Mouse (Mus musculus) spleen, embryonic (tissue): ENCODE measurements around the gene Exosc1.

Experiments
- CTCF ChIA-PET: fragments of 350-600 bp; sonication (Branson Sonifier 250); formaldehyde crosslinking; loops from one replicate; lab custom pipeline; 2022; lab: Charles Lee

Gene Exosc1

DNA sequence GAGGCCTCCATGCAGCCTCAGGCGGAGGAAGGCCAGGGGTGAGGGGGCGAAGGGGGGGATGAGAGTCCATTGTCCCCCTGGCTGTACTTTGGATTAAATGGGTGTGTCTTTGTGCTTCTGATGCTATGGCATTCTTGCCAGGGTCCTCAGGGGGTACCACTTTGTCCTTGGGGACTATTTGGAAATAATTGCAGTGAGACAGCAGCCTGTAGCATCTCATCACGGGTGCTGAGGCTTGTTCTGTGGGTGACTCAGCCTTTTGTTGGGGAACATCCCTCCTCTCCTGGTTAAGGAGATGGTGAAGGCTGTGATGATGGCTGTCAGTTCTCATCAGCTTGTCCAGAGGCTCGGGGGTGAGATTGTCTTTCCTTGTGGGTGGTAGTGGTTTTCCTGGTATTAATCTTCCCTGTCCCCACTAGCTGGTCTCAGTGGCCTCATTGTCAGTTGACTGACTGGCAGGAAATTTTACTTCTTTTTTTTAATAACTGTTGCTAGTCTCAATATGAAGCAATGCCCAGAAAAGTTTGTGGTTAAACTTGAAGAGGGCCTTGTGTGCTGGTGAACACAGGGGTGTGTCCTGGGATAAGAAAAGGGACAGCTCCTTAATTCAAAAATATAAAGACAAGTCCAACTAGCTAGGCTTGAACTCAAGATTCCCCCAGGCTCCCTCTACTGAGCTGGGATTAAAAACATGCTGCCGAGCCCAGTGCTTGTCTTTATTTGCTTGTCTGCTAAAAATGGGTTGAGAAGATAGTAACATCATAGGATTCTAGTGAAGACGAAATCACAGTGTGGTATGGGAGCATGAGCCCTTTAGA is 19.2 kb downstream of the Exosc1 start:
- CTCF ChIA-PET = interaction anchor here (0.7 kb wide), 1 partner anchor 111 kb away, joined by 4 read pairs; no protein-coding TSS in a partner anchor

DNA sequence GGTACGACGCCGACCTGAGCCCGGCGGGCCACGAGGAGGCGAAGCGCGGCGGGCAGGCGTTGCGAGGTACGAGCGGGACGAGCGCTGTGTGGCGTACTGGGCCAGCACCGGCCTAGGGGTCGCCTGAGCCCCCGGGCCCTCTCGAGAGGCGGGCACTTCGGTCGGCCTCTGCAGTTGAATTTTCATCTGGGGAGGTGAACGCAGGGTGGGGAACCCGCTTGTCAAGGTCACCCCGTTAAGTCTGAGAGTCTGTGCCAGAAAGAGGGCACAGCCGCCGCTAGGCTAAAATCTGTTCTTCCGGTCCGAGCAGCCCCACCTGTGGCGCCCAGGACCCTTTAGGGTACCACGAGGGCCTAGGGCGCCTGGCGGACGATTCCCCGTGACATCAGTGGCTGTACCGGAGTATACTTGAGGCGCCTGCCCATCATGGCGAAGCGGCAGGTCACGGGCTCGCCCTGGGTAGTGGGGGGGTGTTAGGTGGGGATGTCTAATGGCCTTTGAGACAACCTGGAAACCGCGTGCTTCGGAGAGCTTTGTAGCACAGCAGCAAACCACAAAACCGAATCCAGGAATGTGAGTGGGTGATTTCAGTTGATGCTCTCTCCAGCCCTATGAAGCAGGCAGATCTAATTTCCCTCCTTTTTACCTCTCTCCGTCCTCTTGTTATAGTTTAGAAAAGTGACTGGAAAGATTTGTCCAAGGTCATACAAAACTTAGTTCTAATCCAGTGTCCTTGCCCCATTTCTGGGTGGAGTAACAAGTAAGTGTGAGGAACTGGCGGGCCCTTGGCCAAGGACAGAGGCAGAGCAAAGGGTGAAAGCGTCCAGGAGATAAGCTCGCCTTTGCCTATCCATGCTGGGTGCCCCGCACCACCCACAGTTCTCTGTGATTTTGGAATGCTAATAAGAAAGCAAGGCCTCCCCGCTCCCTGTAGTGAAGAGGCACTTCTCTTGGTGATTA is 20.8 kb downstream of the Exosc1 start:
- CTCF ChIA-PET = no interaction called here

DNA sequence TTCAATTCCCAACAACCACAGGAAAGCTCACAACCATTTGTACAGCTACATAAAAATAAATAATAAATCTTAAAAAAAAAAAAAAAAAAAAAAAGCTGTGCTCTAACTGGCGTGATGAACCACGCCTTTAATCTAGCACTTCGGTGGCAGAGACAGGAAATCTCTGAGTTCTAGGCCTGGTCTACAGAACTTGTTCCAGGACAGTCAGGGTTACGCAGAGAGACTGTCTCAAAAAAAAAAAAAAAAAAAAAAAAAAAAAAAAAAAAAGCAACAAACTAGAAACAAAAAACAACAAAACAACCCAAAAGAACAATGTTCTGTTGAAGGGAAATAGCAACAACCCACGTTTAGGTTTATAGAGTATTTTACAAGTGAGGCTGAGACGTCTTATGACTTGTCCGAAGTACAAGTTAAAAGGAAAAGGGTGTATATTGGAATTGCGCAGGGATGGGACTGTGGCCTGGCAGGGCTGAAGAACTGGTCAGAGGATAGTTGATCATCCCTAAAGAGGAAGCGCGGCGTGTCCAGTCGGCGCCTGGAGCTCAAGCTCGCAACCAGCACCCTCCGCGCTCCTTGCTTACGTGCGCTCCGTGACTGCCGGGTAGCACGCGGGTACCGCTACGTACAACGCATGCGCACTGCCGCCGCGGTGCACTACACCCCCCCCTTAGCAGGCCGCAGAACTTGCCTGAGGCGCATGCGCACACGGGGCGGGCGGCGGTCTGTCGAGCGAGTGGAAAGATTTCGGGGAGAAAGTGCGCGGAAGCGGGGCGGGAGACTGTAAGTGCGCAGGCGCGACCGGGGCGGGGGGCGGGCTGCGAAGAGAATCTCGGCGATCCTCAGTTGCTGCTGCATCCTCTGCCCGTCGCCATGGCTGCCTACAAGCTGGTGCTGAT is 21.8 kb downstream of the Exosc1 start, which contains the start of gene Pgam1:
Pgam1 (plus strand) TSS at position 746 of the 896 bp plus-strand sequence.
- CTCF ChIA-PET = interaction anchor here (0.6 to 1.0 kb wide), 2 partner anchors 10 to 11 kb away, joined by 3 to 4 read pairs; no protein-coding TSS in a partner anchor

DNA sequence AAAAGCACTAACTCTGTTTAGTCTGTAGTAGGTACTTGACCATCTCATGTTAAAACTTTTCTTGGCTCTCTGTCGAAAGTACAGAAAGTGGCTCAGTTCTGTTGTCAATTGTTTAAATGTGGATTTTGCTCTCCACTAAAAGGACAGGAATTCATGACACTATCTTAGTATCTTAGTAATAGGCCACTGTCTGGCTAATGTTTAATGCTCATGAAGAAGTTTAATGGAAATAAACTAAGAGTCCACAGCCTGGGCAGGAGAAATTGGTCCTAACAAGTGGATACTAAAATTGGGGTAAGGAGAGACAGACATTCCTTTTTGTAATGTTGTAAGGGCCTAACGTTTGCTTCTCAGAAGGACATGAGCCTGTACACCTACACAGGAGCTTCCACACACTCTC is 22.8 kb downstream of the Exosc1 start:
- CTCF ChIA-PET = interaction anchor here (0.6 to 1.0 kb wide), 2 partner anchors 9 to 10 kb away, joined by 3 to 4 read pairs; no protein-coding TSS in a partner anchor

DNA sequence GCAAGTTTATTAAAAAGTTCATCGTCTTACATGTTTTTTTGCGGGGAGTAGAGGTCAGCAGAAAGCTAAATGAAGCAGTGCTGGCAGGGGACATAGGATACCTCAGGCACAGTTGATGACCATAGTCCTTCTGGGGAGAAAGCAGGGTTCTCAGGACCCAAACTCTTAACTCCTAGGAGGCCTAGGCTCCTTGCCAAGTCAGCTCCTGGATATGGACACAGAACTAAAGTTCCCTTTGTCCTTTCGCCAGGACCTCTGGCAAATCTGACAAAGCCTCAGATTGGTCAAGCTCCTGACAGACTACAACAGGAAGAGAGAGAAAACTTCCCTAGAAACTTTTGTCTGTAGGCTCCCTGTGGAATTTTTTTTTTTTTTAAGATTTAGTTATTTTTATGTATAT is 24.5 kb downstream of the Exosc1 start:
- CTCF ChIA-PET = interaction anchor here (0.6 to 0.7 kb wide), 3 partner anchors 9 to 897 kb away, joined by 3 to 6 read pairs (median 5); partner anchors contain the start of gene Ankrd2

DNA sequence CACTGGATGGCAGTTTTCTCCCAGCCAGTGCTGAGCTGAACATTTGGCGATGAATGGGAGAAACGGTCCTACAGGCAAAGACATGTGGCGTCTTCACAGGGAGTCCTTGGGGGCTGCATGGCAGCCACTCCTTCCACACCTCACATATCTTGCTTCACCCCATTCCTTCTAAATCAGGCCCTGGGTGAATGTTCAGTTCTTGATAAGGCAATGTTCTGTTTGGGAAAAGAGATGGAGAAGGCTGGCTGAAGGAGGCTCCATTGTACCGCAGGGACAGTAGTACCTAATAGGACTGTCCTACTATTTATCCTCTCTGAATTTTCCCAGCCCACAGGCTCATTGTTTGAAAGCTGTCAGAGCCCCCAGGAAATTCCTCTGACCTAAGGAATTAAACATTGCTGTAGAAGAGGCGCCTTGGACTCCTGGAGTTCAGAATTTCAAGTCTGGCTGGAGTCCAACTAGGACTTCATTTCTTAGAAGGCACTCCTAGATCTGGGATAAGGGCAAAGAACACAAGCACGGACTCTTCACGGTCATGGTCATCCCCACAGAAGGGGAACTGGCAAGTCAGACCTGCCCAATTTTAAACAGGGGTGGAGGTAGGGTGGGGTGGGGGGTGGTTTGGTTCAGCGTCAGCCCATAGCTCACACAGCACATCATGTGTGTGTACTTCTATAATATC is 26.0 kb downstream of the Exosc1 start:
- CTCF ChIA-PET = no interaction called here

DNA sequence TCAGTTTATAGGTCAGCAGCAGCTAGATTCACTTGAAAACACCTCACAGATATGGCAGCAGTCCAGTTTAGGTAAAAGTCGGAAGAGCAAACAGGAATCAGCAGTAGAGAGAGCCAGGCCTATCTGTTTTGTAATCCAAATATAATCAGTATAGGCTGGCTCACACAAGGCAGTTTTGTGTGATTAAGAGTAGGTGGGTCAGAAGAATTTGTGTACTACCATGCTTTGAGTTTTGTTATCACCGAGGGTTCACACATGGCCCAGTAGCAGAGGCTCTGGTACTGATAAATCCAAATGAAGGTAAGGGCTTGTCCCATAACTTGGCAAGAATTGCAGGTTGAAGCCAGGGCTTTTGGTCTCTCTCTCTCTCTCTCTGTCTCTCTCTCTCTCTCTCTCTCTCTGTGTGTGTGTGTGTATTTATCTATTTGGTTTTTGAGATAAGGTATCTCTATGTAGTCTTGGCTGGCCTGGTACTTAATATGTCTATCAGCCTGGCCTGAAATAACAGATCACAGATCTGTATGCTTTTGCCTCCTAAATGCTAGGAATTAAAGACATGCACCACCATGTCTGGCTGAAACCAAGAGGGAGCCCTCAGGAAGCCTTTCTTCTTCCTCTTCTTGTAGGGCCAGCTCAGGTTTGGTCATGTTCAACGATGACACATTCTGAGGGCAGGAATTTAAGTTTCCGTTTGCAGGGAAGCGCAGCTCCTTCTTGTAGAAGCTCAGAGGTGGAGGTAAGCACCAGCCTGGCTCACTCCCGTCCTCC is 26.7 kb downstream of the Exosc1 start:
- CTCF ChIA-PET = no interaction called here

DNA sequence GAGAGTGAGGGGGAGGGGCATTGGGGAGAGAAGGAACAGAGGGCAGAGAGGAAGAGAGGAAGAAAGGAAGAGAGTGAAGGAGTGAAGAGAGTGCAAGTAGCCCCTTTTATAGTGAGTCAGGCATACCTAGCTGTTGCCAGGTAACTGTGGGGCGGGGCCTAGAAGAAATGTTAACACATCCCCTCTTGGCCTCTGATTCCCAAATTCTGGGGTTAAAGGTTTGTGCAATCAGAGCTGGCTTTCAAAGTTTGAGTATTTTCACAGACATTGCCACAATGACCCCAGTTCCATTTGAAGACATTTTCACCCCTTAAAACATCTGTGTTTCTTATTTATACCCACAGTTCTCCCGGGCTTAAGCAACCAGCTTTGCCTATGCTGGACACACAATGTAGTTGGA is 28.0 kb downstream of the Exosc1 start:
- CTCF ChIA-PET = interaction anchor here (0.7 kb wide), 1 partner anchor 8 kb away, joined by 16 read pairs; no protein-coding TSS in a partner anchor

DNA sequence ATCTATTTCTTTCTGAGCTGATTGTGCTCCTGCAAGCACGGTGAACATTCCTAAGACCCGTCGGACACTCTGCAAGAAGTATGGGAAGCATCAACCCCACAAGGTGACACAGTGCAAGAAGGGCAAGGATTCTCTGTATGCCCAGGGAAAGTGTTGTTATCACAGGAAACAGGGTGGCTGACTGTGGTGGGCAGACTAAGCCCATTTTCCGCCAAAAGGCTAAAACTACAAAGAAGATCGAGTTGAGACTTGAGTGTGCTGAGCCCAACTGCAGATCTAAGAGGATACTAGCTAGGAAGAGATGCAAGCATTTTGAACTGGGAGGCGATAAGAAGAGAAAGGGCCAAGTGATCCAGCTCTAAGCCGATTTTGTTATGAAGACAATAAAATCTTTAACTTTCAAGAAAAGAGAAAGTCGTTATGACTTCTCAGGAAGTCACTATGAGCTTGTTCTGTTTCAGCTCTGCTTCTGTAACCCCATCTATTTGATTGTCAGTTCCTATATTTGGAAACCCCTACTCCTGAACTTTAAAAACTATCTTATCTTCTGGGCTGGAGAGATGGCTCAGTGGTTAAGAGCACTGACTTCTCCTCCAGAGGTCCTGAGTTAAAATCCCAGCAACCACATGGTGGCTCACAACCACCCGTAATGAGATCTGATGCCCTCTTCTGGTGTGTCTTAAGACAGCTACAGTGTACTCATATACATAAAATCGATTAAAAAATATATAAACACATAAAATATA is 30.2 kb downstream of the Exosc1 start:
- CTCF ChIA-PET = interaction anchor here (0.7 kb wide), 1 partner anchor 1229 kb away, joined by 3 read pairs; no protein-coding TSS in a partner anchor

DNA sequence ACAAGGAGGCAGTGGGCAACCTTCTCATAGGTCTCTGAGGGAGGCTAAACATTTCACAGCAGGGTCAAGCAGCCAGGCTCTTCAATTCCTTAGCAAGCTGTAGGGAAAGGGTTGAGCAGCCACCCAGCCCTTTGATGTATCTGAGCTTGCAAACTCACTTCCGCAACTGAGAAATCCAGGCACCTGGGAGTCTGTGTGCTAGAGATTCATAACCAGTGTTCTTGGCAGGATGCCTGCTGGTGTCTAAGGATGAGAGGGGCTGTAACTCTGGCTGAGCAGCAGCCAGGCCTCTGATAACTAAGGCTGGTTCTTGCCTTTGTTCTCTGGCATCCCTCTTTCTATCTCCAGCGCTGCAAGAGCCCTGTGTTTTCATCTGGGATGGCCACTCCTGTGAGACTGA is 31.5 kb downstream of the Exosc1 start:
- CTCF ChIA-PET = interaction anchor here (0.7 kb wide), 1 partner anchor 9 kb away, joined by 3 read pairs; no protein-coding TSS in a partner anchor

DNA sequence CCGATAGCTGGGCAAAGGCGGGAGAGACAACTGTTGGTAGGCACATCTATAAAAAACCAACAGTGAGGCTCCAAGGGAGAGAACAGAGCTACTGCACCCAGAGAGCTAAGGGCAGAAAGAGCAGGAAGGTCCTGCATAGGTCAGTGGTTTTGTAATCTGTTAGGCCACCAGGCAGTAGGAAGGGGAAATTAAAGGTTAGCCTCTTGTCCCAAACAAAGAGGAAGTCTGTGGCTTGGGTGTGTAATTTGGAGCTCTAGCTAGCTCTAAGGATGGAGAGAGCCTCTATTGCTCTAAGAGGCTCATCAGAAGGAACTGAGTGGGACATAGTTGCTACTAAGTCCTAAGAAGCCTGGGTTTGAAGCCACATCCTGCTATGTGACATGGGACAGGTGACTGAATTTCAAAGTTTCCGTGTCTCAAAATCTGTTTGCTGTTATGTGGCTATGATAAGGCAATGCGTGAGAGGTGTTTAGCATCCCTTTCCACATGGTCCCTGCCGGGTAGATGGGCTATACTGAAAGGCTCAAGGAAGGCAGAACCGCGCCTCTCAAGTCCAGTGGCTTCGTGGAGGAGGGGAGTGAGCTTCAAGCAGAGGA is 32.6 kb downstream of the Exosc1 start:
- CTCF ChIA-PET = interaction anchor here (0.6 to 1.0 kb wide), 2 partner anchors 8 to 10 kb away, joined by 3 to 4 read pairs; no protein-coding TSS in a partner anchor

DNA sequence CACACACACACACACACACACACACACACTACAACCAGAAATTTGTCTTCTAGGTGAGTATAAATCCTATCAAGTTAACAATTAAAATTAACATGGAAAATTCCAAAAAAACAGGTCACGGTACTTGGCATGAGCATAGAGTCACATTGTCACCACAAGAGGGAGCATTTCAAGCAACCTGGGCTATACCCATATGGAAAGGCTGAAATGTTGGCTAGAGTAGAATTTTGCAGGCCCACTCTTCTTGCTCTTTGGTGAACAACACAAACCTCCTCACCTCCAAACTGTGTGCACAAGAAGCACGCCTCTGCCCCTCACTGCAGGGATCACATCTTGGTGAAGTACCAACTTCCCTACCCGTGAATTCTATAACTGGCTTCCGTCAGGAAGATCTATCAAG is 34.4 kb downstream of the Exosc1 start:
- CTCF ChIA-PET = no interaction called here

DNA sequence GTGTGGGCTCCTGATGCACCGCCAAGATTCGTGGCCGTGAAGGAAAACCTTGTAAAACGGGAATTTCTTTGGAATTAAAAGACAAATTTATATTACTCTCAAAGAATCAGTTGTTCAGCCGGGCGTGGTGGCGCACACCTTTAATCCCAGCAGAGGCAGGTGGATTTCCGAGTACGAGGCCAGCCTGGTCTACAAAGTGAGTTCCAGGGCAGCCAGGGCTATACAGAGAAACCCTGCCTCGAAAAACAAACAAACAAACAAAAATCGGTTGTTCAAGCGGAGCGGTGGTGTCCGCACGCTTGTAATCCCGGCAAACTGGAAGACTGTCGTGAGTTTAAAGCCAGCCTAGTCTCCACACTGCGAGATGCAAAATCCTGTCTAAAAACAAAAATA is 36.9 kb downstream of the Exosc1 start:
- CTCF ChIA-PET = no interaction called here

DNA sequence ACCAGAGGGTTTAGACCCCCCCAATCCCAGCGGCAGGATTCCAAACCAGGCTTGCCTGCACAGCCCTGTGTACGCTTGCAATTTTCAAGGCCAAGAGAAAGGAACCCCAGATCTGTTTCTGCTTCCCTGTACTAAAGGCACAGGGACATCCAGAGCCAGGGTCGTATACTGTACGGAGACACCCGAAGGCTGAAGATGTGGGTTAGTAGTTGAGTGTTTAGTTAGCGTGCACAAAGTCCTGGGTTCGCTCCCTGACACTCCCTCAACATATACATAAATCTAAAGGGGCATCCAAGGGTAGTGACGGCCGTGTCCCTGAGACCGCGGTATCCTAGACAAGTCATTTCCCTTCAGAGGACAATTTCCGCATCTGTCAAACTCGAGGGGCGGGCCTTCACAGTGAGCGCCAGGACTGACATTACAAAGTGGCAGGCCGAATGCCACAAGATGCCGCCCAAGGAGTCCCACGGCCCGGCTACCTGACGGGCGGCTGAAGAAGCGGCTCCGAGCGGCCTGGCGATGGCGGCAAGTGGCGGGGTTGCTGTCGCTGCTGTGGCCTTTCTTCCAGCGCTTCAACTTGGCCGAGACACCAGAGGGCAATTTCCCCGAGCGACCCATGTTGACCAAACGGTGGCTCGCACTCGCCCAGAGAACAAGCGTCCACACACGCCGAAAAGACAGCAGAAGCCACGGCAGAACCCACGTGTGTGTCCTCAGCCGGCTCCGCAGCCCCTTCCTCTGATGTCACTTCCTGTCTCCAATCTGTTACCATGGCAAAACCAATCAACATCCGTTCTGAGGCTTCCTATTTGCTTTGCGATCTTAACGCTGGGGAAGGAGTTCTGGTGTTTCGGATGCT is 37.5 kb downstream of the Exosc1 start, which contains the start of gene Rrp12:
Rrp12 (minus strand) TSS at position 714 of the 859 bp plus-strand sequence.
- CTCF ChIA-PET = interaction anchor here (0.6 kb wide), 1 partner anchor 98 kb away, joined by 8 read pairs; no protein-coding TSS in a partner anchor

DNA sequence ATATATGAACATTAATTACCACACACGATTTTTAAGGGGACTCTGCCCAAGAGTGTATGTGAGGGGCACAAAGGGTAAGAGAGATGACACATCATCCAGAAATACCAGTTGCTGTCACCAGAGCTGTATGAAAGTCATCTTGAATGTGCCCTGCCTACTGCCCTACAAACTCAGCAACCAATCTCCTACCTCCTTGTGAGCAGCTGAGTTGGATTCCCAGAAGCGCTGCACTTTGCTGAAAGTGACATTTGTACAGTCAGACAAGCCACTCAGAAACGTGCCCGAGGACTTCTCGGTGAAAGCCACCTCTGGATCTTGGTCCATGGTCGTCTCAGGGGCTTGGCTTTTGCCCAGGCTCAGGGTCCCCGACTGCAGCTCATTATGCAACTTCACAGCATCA is 38.3 kb downstream of the Exosc1 start:
- CTCF ChIA-PET = no interaction called here

DNA sequence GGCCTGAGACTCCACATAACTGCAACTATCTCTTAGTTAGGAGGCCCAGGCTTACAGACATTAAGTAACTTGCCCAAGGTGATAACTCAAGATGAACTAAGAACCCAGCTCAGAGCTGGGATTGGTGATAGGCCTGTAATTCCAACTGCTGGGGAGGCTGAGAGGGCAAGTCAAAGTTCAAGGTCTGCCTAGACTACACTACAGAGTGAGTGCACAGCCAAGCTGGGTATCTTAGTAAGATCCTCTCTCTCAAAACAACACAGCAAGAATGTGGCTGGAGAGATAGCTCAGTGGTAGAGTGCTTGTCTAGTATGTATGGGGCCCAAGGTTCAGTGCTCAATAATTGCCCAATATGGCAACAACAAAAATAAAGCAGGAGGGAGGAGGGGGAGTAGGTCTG is 45.0 kb downstream of the Exosc1 start:
- CTCF ChIA-PET = no interaction called here

DNA sequence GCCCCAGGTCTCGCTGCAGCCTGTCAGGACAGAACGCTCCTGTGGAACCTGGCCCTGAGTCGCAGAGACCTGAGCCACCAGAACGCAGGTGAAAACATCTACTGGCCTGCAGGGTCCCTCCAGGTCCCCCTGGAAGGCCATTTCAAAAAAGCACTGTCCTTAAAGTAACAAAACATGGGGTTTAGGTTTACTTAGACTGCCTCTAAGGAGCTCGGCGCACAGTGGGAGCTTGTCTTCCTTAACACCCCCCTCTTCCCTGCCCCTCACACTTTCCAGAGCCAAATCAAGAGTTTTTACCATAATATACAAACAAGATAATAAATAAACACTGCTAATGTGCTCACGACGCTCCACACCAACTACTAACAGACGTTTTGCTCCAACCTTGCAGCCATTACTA is 49.3 kb downstream of the Exosc1 start:
- CTCF ChIA-PET = interaction anchor here (0.6 kb wide), 1 partner anchor 1363 kb away, joined by 3 read pairs; no protein-coding TSS in a partner anchor
